Mouse (Mus musculus): ENCODE measurements at regions not wholly inside any gene's neighbourhood (a gene's known extent, or its start where the extent isn't known, plus 50 kb on each side); places are given as distances from the start of the nearest gene placed in this dataset.
"Not testable (repeated sequence)": the region's sequence is repeated elsewhere in the genome, so short reads cannot be mapped to it uniquely, and the experiment has no call there.

DNA sequence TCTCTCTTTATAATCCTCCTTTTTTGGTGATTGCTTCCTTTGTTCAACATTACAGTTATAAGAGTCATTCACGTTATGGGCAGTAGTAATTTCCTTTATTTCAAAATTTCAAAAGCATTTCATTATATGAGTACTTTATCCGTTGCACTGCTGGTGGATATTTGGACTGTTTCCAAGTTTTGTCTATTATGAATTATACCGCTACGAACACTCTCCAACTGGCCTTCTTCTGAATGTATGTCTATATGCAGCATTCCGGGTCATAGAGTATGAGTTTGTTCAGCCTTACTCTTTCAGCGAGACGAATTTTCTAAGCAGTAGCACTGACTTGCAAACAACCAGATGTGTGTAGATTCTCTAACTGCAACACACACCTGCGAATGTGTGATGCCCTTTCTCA is 57.8 kb downstream of the Dusp6 start:
- no peak for DNase-seq

- DNase-seq, result no peak
These were observed 60.3 kb downstream of the Dusp6 start for GRCm38 (mm10) chr10:99323358-99323757.

DNA sequence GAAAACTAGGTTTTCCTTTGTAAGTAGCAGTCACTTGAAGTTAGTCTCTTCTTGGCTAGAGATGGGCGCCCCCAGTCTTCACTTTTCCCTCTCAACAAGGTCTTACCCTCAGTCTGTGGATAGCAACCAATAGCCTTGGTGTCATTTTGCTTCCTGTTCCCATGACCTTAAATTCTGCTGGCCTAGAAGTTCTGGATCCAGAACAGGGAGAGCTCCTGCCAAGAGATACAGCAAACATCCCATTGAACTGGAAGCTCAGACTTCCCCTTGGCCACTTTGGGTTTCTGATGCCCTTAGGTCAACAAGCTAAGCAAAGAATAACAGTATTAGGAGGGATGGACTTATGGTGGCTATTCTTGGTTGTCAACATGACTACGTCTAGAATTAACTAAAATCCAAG is 64.5 kb downstream of the Dusp6 start:
- peak; percentile 35 for DNase-seq

DNA sequence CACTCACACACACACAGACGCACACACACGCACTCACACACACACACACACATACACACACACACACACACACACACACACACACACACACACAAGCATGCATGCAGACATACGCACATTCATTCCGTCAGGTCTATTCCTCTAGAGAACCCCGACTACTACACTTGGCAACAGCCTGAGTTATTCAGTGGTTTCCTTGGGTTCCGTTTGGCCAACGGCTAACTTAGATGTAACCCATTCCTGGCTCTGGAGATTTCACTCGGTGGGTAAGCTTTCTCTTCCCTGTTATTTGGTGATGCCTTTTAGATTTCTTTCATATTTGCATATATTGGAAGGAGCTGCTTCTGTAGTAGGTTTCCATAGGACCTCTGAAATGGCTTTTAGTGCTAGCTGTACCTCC is 65.5 kb downstream of the Dusp6 start:
- no peak for DNase-seq

GRCm38 (mm10) chr10:99329469-99329868 is 66.4 kb downstream of the Dusp6 start:
- no peak for DNase-seq

- no peak for DNase-seq
These were observed 67.5 kb downstream of the Dusp6 start for GRCm38 (mm10) chr10:99330519-99330918.

DNA sequence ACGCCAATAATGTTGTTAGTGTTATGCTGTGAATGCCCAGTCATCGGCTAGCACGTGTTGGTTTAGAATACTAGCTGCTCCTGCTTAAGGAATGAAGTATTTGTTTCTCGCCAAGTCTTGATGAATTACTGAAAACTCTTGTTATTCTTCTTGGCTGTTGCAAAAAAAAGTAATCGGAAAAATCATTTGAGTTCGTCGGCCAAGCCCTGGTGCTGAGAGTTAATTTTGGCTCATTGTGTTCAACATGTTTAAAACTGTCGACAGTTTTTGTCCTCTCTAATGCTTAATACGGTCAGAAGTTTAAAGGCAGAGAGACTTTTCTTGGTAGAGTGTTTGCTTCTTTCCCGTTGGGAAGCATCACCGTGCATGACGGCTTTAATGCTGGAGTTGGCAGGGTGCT is 68.8 kb downstream of the Dusp6 start:
- no peak for DNase-seq

DNA sequence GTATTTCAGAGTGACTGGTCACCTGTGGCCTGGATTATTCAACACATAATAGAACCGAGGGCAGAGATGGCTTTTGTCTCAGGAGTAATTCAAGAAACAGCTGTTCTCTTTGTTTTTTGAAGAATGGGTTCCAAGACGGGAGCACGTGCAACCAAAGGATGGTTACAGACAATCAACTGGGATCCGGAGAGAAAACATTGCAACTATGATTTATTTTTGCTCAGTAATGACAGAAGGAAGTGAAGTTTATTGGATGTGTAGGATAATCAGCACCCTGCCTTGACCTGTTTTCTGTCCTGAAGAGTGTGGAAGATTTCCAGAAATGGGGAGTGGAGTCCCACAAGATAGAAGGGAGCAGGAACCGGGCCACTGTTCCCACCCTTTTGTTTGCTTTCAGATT is 70.8 kb downstream of the Dusp6 start:
- no peak for DNase-seq

DNA sequence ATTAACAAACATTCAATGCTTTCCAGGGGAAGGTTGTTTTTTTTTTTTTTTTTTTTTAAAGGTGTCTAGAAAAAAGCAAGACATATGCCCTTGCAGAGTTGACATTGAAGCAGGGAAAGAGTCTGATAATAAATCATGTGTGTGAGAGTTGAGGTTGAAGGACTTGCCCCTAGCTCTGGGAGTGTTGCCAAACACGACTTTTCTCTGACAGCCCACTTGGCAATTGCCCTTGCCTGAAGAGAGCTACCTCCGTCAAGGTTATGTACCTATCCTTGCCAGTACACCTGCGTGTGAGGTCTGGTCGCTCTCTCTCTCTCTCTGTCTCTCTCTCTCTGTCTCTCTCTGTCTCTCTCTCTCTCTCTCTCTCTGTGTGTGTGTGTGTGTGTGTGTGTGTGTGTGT is 73.1 kb downstream of the Dusp6 start:
- peak; percentile 46 for DNase-seq

DNA sequence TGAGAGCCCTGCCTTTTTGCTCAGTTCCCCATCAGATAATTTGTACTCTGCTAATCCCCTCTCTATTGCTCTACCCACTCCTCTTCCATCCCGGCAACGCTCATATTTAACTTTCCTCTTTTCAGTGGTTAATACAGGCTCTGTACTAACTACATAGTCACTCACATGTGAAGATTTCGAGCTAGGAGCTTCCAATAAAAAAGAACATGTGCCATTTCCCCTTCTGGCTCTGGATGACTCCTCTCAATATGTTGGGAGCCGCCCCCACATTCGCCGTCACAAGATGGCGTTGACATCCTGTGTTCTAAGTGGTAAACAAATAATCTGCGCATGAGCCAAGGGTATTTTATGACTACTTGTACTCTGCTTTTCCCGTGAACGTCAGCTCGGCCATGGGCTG is 75.8 kb downstream of the Dusp6 start:
- DNase-seq, result not testable (repeated sequence)

GRCm38 (mm10) chr10:99339291-99339912 is 76.4 kb downstream of the Dusp6 start:
- peak; percentile 78 for DNase-seq

DNA sequence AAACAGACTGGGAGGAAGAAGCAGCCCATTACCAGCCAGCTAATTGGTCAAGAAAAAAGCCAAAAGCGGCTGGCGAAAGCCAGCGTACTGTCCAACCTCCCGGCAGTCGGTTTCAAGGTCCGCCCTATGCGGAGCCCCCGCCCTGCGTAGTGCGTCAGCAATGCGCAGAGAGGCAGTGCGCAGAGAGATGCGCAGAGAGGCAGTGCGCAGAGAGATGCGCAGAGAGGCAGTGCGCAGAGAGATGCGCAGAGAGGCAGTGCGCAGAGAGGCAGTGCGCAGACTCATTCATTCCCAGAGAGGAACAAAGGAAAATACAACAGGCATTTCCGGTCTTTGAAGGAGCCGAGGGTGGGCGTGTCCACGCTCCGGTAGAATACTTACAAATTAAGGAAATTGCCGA is 77.0 kb downstream of the Dusp6 start:
- DNase-seq, result peak; percentile 9

DNA sequence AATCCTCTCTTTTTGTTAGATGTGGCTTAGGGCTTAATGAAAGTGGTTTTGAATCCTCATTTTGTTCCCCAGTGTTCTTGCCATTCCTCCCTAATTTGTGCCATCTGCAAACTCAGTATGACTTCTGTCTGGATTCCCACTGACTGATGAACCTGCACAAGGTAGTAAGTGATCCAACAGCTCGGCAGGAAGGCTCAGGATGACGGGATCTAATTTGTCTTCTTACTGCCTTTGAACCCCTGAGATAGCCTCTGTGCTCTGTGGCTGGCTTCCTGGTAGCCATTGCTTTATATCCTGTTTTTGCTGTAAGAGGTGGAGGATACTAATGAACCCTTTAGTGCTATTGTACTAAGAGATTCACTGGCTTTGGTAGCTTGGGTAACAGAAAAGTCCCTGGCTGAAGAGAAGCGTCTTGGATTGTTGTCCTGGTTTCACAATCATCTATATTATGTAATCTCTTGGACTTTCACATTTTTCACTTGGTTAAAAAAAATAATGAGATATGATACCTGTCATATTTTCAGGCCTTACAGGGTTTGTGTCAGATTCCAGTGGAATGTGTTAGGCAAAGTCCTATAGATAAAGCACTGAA is 86.2 kb downstream of the Dusp6 start:
- DNase-seq, result no peak

DNA sequence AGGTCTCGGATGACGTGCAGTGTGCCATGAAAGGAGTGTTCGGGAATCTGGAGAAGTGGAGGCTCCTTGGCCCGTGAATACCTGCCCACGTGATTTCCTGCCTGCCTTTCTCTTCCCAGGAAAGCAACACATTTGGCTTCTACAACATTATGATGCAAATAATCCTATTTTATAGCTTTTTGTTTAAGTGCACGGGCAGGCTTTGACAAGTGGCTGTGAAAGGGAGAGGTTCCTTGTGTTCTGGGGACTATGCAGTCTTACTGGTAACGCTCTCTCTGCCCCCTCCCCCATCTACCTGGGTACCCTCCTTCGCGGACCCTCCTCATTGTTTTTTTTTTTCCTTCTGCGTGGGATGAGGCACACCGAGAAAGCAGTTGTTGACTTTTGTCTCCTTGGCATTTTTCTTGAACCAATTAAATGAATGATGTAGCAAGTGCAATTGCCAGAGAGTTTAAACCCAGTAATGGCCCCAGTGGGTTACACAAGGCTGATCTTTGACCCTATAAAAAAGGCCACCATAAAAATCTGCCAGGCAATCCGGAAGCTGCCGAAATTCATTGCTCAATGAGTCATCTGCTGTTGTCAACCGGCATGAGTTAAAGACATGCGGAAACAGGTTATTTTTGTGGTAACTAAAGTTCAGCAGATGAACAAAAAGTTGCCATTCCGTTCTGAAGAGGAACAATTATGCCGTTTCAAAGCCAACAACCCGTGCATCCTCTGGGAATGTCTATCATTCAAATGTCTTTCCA is 90.7 kb downstream of the Dusp6 start:
- peak; percentile 52 for DNase-seq

DNA sequence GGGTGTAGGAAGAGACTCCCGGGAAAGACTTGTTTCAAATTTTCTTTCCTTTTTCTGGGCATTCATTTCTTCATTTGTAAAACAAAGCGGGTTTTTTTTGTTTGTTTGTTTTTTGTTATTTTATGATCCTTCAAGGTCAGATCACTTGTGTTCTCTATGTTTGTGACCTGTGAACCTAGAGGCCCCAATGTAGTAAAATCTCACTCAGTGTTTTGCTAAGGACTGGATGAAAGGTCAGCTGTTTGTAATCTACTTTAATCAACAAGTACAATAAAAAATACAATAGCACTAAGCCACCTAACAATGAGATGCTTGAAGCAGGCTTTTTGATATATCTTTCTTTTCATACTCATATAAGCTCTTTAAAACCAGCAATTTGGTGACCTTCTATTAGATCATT is 91.3 kb downstream of the Dusp6 start:
- no peak for DNase-seq

DNA sequence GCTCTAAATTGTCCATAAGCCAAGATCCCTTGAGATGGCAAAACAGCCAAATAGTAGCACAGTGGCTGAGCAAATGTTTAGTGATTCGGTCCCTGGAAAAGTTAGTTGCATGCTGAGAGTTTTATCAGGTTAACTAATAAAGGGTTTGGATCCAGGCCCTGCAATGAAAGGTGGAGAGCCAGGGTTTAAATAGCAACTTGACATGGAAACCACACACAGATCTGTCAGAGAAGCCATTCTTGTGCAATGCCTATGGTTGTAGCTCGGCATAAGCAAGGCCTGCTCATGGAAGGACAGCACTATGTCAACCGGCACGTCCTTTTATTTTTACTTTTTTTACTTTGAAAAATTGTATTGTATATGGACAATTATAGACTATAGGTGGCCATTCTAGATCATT is 92.3 kb downstream of the Dusp6 start:
- DNase-seq, result no peak

- no peak for DNase-seq
These were observed 93.2 kb downstream of the Dusp6 start for GRCm38 (mm10) chr10:99356221-99356620.

DNA sequence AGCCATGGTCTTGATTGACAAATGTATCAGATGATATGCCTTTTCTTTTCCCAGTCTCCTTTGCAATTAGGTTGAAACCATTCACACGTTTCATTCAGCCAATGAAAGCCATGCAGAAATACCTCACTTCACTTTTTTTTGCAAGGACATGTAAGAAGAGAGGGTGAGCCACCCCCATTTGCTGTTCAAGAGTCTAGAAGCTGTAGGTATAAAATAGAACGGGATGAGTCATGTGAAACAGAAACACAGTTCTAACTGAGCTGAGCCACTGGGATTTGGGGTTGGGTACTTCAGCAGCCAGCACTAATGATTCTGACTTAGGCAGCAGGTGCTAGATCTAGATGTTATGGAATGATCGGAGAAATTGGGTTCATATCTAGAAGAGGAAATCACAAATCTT is 93.9 kb downstream of the Dusp6 start:
- DNase-seq, result no peak

- no peak for DNase-seq
These were observed 94.3 kb downstream of the Dusp6 start for GRCm38 (mm10) chr10:99357347-99357746.

GRCm38 (mm10) chr10:99358256-99358655 is 95.2 kb downstream of the Dusp6 start:
- no peak for DNase-seq

GRCm38 (mm10) chr10:99359439-99359866 is 96.4 kb downstream of the Dusp6 start:
- no peak for DNase-seq

DNA sequence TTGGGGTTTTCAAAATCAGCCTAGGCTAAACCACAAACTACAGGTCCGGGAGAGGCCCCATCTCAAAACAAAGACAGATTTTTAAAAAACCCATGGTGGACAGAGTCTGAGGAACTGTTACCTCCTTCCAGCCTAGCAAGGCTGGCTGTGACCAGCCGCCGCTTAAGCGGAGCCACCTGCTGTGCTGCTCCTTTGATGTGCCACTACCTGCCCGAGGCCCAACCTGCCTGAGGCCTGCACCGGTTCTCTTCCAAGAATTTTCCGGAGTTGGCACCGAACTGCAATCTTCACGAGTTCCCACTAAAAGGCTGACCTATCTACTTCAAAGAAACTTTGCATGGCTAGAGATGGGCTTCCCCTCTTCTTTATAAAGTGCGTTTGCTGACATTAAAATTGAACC is 97.6 kb downstream of the Dusp6 start:
- not testable (repeated sequence) for DNase-seq

DNA sequence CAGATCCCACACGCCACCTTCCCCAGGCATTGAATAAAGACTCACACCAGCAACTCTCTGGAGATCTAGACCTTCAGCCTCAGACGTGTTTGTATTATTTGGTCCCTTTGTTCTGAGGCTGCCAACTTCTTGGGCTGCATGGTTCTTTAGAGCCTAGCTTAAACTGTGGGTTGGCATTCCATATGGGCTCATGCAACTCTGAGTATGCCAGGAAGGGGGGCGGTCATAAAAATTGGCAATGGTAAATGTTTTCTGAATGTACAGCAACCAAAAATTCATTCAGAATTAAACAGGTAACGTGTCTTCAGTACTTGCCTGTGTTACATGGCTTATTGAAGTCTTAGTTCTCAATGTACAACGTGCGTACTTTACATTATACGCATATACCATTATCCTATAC is 103.1 kb downstream of the Dusp6 start:
- DNase-seq, result no peak

DNA sequence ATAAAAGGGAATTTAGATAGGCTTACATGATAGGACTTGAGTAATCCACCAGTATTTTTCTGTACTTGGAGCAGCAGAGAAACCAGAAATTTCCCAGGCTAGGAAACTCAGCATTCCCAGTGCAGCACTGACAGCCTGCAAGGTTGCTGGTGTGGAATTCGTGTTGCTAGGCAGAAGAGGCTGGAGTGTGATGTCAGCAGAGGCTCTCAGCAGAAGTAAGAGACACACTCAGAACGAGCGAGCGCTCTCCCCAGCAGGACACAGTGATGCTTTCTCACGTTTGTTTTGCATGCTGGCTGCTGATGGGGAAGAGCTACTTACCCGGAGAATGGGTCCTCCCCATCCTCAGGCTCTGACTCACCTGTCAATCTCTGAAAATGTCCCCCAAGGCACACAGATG is 104.7 kb downstream of the Dusp6 start:
- no peak for DNase-seq
